Mouse (Mus musculus): Measurements from ENCODE around the gene Exoc3l2.
A peak's percentile ranks its signal among the peaks of the same experiment; 100 is the strongest.
"Not testable (repeated sequence)": the region's sequence is repeated elsewhere in the genome, so short reads cannot be mapped to it uniquely, and the experiment has no call there.

Gene Exoc3l2

DNA sequence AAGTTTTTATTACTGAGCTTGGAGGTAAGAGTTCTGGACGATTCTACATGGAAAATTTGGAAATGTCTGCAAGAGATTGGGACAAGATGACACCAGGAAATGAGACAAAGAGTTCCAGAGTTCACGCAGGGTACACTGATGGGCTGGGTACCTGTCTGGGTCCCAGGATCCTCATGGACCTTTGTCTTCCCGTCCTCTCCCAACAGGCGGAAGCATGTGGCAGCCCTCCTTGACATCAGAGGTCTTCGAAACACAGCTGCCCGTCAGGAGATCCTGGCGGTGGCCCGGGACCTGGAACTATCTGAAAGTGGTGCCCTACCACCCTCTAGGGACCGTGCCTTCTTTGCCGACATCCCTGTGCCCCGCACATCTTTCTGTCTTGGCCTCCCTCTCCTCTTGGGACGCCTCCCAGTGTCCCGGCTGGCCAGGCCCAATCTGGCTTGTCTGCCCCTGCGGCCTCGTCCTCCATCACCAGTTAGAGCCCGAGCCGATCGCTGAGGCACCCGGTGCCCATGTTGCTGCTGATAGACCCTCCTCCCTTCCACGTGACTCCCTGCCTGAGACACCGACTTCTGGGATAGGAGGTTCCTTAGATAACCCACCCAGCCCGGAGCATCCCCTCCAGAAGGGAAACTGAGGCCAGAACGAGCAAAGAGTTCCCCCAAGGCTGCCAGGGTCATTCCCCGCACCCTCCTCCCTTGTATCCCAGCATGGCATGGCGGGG lies 31.8 kb downstream of the Exoc3l2 start:
- DNase-seq = no peak

DNA sequence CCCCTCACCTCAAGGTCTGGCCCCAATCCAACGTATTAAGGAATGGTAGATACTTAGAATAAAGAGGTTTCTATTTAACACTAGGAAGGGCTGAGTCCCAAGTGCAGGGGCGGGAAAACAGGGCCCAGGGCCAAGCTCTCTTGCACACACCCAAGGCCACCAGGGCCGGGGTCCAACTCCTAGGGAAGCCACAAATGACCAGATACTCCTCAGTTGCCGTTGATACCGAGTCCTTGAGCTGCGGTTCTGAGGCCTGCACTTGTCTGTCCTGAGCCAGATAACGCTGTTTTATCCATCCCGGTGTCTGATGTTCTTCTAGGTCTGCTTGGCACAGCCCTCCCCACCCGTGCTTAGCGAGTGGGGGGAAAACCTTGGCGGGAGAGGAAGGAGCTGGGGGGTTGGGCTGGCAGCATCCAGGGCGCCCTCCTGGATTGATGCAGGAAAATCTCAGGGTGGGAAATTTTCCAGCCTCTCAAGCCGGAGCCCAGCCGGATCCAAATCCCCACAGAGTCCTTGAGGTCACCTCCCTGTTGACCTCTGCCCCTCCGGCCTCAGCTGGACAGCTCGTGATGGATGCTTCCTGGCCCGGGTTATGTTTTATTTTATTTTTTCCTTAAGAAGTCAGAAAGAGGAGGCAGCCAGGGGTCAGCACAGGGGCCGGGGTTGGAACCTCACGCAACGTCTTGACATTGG lies 32.5 kb downstream of the Exoc3l2 start:
- no peak for DNase-seq

DNA sequence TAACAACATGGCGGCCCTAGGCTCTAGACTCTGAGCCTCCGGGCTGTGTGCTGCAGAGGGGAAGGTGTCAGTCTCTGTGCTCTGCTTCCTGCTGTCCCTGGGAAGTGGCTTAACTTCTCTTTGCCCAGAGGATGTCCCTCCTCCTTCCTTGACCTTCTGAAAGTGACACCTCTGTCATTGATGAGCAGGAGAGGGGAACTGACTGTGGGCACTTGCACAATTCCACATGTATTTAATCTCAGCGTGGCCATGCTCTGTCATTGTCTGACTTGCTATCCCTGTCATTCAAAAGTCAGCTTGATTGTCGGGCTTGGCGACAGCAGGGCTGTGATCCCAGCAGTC lies 33.1 kb downstream of the Exoc3l2 start:
- no peak for DNase-seq

DNA sequence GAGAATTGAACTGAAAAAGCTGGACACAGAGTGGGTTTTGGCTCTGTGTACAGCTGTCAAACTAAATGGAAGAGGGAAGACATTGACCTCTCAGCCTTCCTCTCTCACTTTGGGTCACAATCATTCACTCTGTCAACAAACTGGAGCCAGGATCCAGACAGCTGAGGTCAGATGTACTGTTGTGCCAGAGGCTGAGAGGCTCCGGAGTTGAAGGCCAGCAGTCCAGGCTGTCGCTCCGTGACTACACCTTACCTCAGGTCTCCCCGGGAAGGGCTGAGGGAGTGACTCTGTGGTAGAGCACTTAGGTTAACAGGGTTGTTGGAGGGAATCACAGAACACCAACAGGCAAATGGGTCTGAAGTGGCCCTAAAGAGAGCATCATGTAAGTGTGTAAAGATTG lies 35.2 kb downstream of the Exoc3l2 start:
- DNase-seq = no peak

DNA sequence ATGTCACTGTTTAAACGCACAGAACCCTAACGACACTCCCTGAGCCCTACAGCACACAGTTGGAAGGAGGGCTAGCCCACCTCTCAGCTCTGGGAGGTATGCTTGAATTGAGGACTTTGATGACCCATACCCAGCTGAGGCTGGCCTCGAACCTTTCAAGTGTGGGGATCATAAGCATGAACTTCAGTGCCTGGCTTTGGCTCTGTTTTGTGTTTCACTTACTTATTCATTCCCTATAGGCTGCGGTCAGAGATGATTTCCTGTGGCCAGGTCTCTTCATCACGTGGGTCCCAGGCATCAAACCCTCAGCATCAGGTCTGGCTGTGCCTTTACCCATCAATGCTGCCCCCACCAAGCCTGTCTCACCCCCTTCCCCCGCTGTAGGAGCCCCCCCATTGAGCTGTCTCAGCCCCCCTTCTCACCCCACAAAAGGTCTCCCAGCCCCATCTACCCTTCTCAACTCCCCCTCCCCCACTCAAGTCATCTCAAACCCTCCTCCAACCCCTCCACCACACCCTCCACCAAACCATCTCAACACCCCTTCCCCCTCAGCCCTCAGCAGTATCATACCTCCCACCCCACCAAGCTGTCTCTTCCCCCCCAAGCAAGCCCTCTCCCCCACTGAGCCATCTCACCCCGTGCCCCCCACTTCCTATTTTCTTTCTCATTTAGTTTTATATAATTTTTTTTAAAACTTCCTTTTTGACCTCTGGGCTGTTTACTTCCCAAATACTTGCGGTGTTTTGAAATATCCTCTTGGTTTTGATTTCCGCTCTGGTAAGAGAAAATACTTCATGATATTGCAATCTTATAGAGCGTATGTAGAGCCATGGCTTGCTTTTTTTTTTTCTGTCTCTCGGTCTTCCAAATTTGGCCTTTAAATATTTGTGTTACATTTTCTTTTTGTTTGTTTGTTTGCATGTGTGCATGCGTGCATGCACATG lies 37.6 kb downstream of the Exoc3l2 start:
- no peak for DNase-seq

DNA sequence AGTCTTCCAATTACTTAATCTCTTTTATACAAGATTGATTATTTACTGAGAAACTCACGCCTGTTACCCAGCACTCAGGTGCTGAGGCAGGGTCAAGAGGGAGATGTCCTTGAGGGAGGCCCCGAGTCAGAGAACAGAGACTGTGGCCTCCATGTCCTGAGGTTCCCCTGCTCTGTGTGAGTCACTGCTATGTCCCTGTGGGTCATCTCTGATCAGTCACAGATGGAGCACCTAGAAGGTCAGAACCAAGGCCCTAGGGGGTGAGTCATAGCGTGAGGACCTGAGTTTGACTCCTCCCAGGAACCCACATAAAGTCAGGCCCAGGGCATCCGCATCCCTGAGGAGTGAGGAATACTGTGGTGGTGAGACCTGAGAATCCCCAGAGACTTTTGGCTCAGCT lies 38.5 kb downstream of the Exoc3l2 start:
- DNase-seq = no peak

DNA sequence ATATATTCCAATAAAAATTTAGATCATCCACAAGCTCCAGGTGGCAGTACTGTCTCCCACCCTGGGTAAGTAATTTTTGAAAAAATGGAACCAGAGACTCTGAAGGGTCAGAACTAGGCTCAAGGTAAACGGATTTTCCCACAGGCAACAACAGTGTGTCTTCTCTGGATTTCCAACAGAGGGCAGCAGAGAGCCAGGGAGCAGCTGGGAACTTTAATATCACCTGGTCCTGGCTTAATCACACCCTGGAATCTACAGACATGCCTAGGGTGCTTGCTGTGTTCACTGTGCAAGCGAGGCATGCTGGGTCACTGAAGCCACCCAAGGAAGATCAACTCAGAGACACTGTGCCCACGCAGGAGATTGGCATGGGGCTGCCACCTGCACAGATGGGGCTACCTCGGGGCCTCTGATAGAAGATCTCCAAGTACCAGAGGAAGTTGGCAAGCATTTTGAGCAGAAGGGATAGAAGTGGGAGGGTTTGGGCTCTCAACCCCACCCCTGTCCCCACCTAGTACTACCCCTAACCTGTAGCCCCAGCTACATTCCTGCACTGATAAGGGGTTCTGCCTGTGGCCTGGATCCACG lies 40.4 kb downstream of the Exoc3l2 start:
- peak; percentile 53 for DNase-seq

DNA sequence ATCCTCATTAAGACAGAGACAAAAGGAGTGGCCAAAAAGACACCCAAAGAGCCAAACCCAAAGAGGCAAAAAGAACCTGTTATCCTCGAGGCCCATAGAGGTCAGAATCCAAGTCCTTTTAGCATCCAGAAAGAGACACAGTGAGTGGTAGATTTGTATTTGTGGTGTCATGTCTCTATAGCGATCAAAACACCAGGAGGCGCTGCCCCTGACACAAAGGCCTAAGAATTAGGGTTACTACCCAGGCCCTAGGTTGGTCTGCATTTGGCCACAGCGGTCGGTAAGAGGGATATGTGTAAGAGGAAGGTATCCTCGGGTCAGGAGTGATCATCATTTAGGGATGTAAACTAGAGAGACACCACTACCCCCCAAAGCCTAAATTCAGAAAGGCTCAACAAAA lies 43.2 kb downstream of the Exoc3l2 start:
- no peak for DNase-seq

DNA sequence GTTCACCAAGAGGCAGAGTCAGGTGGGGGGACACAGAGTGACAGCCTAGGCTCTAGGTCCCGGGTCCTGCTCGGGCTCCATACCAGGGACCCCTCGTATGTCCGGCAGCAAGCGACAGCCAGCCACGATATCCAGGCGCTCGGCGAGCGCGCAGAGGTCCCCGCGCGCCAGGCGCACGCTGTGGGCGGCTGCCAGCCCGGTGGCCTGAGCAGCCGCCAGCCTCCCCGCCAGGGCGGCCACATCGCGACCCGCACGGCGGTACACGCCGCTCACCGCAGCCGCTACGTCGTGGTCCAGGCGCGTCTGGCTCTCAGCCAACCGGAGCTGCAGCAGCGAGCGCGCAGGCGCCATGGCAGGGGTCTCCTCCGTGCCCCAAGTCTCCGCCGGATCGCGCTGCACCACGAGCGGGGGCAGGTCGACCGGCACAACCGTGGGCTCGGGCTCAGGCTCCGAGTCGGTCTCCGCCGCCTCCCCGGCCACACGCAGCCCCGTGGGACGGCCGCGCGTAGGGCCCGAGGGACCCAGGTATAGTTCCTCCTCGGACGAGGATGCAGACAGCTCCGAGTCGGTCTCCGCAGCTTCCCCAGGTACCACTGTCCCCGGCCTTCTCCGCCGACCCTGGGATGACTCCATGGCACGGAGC lies 44.0 kb downstream of the Exoc3l2 start:
- peak; percentile 74 for DNase-seq

DNA sequence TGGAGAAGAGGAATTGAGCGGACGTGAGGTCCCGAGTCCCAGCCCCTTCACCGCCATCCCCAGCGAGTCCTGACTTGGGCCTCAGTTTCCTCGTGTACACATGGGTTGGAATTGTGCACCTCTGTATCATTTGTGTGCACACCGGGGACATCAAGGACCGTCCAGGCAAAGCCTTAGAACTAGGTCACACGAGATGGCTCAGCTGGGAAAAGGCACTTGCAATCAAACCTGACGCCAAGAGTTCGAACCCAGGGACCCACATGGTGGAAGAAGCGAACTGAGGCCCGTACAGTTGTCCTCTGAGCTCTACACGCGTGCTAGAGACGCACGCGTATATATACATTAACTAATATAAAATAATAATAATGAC lies 44.5 kb downstream of the Exoc3l2 start:
- no peak for DNase-seq

DNA sequence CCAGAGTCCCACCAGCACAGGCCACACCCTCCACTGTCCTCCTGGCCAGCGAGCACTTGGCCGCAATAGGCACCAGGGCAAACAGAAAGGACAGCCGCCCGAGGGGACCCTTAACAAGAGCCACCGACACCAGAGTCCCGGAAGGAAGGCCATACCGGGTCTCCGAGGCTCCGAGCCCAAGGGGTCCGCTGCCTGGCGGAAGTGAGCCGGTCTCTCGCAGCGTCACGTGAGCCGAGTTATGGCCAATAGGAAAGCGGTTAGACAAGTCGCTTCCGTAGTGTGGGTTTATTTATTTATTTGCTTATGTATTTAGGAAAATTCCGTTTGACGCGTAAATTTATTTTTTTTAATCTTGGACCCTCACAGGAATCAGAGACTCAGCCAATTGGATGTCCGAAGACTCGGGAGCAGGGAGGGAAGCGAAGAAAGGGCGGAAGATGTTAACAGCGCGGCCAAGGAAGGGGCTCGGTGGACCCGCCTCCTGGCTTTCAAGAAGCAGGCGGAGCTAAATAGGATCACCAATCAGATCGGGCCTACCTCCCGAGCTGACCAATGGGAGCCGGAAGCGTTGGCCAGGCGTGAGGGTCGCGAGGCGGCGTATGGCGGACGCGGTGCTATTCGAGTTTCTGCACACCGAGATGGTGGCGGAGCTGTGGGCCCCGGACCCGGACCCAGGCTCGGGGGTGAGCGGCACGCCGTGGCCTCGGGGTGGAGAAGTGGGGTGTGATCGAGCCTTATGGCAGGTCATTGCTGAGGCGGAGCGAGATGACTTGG lies 45.2 kb downstream of the Exoc3l2 start, which contains the start of the genes Bloc1s3 and Trappc6a:
Gene Bloc1s3 (minus strand): TSS at position 218 of the 774 bp plus-strand sequence.
Gene Trappc6a (plus strand): TSS at position 246 of the 774 bp plus-strand sequence.
- DNase-seq = peak; percentile 94

DNA sequence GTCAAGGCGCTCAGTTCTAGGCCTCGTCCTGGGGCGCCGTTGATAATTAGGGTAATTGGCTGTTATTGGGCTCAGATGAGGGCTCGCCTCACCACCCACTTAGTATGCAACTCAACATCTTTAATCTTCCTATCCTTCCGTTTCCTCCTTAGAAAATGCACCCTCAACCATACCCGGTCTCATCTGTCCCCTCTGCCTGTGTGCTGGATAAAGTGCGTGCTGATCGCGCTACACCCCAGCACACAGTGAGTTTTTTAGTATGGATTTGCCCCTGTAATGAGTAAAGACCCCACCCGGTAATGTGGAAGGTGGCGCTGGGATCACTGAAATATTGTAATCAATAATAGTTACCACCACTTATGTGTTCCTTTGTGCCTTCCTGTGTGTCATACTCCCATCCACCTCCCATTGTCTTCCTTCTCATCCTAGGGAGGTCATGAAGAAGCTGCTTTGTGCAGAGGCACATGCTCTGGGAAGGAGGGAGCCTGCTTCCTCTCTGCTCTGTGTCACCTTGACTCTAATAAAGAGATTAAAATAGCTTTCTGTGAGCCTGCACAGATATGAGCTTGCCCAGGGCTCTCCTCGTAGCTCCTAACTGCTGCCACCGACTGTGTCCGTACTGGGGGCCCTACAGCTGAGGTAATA lies 45.9 kb downstream of the Exoc3l2 start:
- no peak for DNase-seq

DNA sequence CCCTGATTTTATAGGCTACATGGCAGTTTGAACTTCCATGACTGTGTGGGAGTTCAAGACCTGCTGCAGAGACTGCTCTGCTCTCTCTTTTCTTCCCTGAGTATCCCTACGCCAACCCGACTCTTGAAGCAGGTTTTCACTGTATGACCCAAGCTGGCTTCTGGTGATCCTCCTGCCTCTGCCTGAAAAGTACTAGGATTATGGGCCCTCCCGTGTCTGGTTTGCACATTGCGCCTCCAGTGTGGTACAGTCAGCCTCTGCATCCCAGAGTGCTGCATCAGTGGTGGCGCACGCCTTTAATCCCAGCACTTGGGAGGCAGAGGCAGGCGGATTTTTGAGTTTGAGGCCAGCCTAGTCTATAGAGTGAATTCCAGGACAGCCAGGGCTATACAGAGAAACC lies 46.7 kb downstream of the Exoc3l2 start:
- DNase-seq = no peak

DNA sequence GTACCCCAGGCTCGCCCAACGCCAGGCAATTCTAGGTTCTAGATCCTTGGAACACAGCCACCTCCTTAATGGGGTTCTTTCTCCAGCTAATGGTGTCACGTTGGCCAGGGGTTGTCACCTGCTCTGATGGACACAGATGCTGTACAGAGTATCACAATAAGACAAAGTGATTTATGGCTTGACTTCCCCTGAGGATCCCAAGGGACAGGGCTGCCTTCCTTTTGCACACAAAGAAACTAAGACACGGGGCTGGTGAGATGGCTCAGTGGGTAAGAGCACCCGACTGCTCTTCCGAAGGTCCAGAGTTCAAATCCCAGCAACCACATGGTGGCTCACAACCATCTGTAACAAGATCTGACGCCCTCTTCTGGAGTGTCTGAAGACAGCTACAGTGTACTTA lies 48.8 kb downstream of the Exoc3l2 start:
- DNase-seq = not testable (repeated sequence)

DNA sequence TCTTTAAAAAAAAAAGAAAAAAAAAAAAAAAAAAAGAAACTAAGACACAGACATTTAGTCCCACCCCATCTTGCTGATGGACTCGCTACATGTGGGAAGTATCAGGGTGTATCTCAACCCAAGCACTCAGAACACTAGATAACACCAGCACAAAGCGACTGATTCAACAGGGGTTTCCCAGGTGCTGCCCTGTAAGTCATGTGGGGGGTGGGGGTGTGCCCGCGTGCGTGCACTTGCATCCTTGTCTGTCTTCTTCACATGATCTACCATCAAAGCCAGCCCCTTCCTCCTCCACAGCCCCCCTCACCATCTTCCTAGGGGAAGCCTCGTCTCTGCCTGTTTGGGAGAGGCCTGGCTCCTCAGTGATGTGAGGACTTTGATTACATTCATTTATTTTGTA lies 49.2 kb downstream of the Exoc3l2 start:
- DNase-seq = no peak

DNA sequence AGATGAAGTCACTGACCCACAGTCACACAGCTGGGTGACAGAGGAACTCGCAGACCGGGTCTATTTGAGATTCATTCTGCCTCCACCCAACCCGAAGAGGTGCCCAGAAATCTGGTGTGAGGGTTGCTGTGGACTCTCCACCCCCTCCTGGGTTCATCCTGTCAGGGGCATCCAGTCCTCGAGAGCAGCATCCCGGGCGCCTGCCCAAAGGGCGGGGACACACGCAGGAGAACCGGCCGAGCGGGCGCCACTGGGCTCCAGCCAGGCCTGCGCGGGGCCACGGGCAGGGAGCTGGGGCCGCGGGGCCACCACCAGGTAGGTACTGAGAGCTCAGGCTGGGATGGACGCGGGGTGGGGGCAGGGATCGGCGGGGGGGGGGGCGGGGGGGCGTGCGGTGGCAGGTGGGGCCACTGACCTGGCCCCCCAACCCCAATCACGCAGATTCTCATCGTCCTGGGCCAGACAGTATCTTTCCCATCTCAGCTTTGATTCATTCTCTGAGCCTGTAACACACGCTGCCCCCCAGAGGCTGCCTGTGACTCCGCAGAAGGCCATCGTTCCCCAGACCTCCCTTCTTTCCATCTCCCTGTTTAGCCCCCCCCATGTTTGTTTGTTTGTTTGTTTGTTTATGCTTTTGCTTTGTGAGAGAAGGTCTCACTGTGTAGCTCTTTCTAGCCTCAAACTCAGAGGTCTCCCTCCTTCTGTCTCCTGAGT lies 54.7 kb downstream of the Exoc3l2 start, which contains the start of gene Nkpd1:
Gene Nkpd1 (plus strand): TSS at position 187 of the 714 bp plus-strand sequence.
- no peak for DNase-seq

DNA sequence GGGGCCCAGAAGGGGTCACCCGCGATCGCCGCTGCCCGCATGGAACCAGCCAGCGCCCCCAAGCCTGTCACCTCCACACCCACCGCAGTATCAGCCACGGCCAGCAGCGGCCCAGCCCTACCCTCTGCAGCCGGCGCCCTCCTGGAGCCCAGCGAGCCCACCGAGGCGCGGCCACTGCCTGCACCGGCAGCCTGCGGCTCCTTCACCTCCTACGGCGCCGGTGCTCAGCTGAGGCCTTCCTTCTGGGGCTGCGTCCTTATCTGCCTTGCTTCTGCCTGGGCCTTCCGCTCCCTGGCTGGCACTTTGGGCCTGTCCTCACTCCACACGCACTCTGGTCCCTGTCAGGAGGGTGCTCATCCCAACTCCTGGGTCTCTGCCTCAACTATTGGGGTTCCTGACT lies 56.9 kb downstream of the Exoc3l2 start:
- no peak for DNase-seq

DNA sequence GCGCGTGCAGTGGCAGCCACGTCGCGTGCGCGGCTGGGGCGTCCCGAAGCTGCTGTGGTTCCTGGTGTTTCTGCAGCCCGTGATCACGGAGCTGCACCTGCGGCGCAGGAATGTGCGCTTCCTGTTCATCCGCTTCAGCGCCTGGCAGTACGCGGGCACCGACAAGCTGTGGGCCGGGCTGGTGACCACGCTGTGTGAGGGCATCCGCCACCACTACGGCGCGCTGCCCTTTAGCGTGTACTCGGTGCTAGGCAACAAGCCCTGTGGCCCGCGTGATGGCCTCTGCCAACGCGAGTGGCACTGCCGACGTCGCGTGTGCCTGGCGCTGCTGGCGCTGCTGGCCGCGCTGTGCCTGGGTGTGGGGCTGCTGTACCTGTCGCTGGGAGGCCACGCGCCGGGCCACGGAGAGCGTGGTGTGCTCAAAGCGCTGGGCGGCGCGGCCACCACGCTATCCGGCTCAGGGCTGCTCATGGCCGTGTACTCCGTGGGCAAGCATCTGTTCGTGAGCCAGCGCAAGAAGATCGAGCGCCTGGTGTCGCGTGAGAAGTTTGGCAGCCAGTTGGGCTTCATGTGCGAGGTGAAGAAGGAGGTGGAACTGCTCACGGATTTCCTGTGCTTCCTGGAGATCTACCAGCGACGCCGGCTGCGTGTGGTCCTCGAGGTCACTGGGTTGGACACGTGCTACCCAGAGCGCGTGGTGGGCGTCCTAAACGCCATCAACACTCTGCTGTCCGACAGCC lies 60.1 kb downstream of the Exoc3l2 start:
- no peak for DNase-seq

DNA sequence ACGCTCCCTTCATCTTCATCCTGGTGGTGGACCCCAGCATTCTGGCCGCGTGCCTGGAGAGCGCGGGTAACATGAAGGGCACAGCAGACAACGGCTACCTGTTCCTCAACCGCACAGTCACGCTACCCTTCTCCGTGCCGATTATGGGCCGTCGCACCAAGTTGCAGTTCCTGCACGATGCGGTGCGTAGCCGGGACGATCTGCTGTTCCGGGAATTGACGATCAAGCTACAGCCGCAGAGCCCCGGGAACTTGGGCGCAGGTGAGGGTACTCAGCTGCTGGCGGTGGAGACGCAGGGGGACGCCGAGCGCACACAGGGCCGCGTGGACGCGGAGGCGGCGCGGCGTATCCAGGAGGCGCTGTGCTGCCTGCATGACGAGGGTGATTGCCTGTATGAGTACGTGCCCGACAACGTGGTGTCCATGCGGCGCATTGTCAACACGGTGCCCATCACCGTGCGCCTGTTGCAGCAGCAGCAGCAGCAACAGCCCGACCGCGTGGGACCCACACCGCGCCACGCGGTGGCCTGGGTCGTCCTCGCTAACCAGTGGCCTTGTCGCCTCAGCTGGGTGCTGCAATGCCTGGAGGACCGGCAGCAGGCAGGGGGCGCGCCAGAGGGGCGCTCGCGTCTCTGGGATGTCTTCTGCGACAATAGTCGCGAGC lies 60.8 kb downstream of the Exoc3l2 start:
- peak; percentile 75 for DNase-seq

Measured in thymus, postnatal 14 days (tissue).